8 mouse cellular contexts compared by ENCODE assay signal in the genomic region with DNA sequence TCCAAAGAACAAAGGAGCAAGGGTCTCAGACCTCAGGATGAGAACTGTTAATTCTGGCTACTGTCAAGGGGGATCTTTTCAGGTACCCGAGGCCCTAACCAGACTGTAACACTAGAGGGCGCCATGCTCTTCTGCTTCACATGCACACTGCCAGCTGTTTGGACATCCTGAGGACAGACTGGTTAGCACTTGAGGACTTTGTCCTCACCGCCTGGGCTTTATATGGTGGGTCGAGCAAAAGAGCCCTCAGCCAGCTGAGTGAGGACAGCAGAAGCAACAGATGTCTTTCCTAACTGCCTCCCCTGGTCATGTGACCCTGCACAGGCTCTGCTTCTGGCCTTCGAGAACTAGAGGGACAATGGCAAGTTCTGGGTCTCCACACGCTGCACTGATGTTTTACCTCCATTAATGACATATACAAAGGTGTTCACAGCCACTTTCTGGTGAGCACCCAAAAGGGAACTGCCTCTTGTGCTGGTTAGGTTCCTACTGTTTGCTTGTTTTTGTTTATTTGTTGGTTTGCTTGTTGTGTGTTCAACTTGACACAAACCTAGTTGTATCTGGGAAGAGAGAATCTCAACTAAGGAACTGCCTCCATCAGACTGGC. TPM values are rescaled to one million over a fixed set of nuclear protein-coding genes. Genes with fewer than 3 reads are reported as not detected.
DNase-seq lines count a peak whose midpoint lies in the region; ATAC-seq and TF ChIP-seq lines count a peak whose summit lies in the region.

No protein-coding gene starts in this region.

- no peak overlapping the region for H3K4me3 ChIP-seq in E14TG2a.4 (replicated peaks; ENCODE audit: low read length)
- H3K4me3 ChIP-seq in forebrain, embryonic 12.5 days (replicated peaks) = no peak overlapping the region
- H3K4me3 ChIP-seq in lung, postnatal 0 days (ENCODE audit: low read depth, low read length) = no peak overlapping the region

- H3K27ac ChIP-seq in forebrain, embryonic 12.5 days = no peak overlapping the region
- H3K27ac ChIP-seq in lung, postnatal 0 days (ENCODE audit: low read length) = no peak overlapping the region

- peak; percentile 94 for TF ChIP-seq CTCF in E14TG2a.4 (conservative IDR thresholded peaks at IDR 0.05; ENCODE audit: low read length)
- peak; percentile 98 for TF ChIP-seq CTCF in lung, postnatal 0 days (IDR thresholded peaks at IDR 0.05)

- peak; percentile 75 for ATAC-seq in forebrain, embryonic 12.5 days (ENCODE audit: low FRiP score)
- peak; percentile 67 to 78 for ATAC-seq in hematopoietic stem cell, adult 5-6 weeks (replicated peaks in 1 of 2; ENCODE audit: insufficient read depth in 1 of 2, low FRiP score in 2 of 2, low TSS enrichment in 1 of 2, low read depth in 1 of 2, poor library complexity in 2 of 2, severe bottlenecking in 2 of 2)
- ATAC-seq in lung, postnatal 0 days = peak; percentile 93

- no peaks in the 10 kb centered on the region for H3K36me3 ChIP-seq in E14TG2a.4 (ENCODE audit: insufficient read depth, low read length)
- no peaks in the 10 kb centered on the region for H3K36me3 ChIP-seq in forebrain, embryonic 12.5 days (replicated peaks)
- H3K36me3 ChIP-seq in lung, postnatal 0 days (ENCODE audit: insufficient read depth, low read length) = no peaks in the 10 kb centered on the region

- H3K9ac ChIP-seq in forebrain, embryonic 12.5 days = no peak overlapping the region
- H3K9ac ChIP-seq in lung, postnatal 0 days (replicated peaks; ENCODE audit: low read depth) = no peak overlapping the region

- DNase-seq in c-Kit-positive CD71-negative TER-119-negative erythroid progenitor cells, embryonic 14.5 days (ENCODE audit: low read depth) = peak; percentile 65
- peak; percentile 58 to 90 for DNase-seq in layer of hippocampus, adult 8-10 months (ENCODE audit: low spot score in 2 of 2)
- peak; percentile 92 for DNase-seq in lung, postnatal 0 days (ENCODE audit: low spot score)
- peak; percentile 73 for DNase-seq in ovary, postnatal 36 days (ENCODE audit: low spot score)
- DNase-seq in thymus, postnatal 14 days = peak; percentile 78

- H3K27me3 ChIP-seq in E14TG2a.4 (ENCODE audit: insufficient read depth, low read length) = peaks cover 9% of the 10 kb centered on the region; the same call in 1 of the 2 replicates
- no peaks in the 10 kb centered on the region; the same call in 1 of the 2 replicates for H3K27me3 ChIP-seq in forebrain, embryonic 12.5 days
- no peaks in the 10 kb centered on the region for H3K27me3 ChIP-seq in lung, postnatal 0 days (replicated peaks; ENCODE audit: insufficient read depth, low read length)

- no peak overlapping the region for H3K4me2 ChIP-seq in forebrain, embryonic 12.5 days
- no peak overlapping the region for H3K4me2 ChIP-seq in lung, postnatal 0 days (replicated peaks; ENCODE audit: low read depth, low read length)

- peaks cover 14% of the 10 kb centered on the region for H3K9me3 ChIP-seq in E14TG2a.4 (ENCODE audit: low read length)
- H3K9me3 ChIP-seq in forebrain, embryonic 12.5 days = 0 out of 2 replicates have a peak, but pooled peaks cover 4% of the 10 kb centered on the region
- H3K9me3 ChIP-seq in lung, postnatal 0 days (ENCODE audit: low read length) = no peaks in the 10 kb centered on the region

- WGBS in forebrain, embryonic 12.5 days = 31% methylated on average over 6 of the region's 6 CpGs
- WGBS in lung, postnatal 0 days = 17% methylated on average over 6 of the region's 6 CpGs

- no peak for TF ChIP-seq EP300 in lung, postnatal 0 days (IDR thresholded peaks at IDR 0.05)

- peaks cover 14% of the 10 kb centered on the region for H3K4me1 ChIP-seq in E14TG2a.4 (replicated peaks; ENCODE audit: low read depth, low read length)
- no peaks in the 10 kb centered on the region for H3K4me1 ChIP-seq in forebrain, embryonic 12.5 days
- no peaks in the 10 kb centered on the region for H3K4me1 ChIP-seq in lung, postnatal 0 days (ENCODE audit: insufficient read depth, low read depth, low read length)

RNA-seq across cellular contexts. Expression of a gene that starts 35.9 kb away (rescaled TPM):
- 7.2 and 7.7 TPM in 2 replicates for polyA plus RNA-seq in forebrain, embryonic 12.5 days (2016; fragmentation: Nextera tagmentation; extraction: Ambion mirVana)
- total RNA-seq in hematopoietic stem cell, adult 5-6 weeks (2017) = not detected in 2 replicates
- 100 to 1,000 TPM; 373 to 488 (median 430) TPM for total RNA-seq in layer of hippocampus, adult 8-10 months (2022)
- polyA plus RNA-seq in lung, postnatal 0 days (2015; fragmentation: Nextera tagmentation; extraction: Ambion mirVana) = 0.24 and 0.32 TPM in 2 replicates

RNA-seq across cellular contexts. Expression of a gene that starts 39.9 kb away (rescaled TPM):
- polyA plus RNA-seq in forebrain, embryonic 12.5 days (2016; fragmentation: Nextera tagmentation; extraction: Ambion mirVana) = 0.19 TPM in 1 of 2 replicates, not detected in the other
- total RNA-seq in hematopoietic stem cell, adult 5-6 weeks (2017) = not detected in 2 replicates
- 1 to 10 TPM; 1.3 to 2.1 (median 1.5) TPM for total RNA-seq in layer of hippocampus, adult 8-10 months (2022)
- polyA plus RNA-seq in lung, postnatal 0 days (2015; fragmentation: Nextera tagmentation; extraction: Ambion mirVana) = 2.9 and 3.0 TPM in 2 replicates

Comparison
In these comparisons a context has a peak if more than half of its experiments do, and no peak if none do; other contexts are left out.
1. RNA of a gene that starts 35.9 kb away (total RNA-seq): 373 to 488 TPM in layer of hippocampus, adult 8-10 months; not detected in hematopoietic stem cell, adult 5-6 weeks; every median in the first group is over 100 times any median in the second.
2. Peak in every context shown above with its lines, with median percentiles within 50 percentile points of each other: DNase-seq and ATAC-seq.